Mouse (Mus musculus) gonadal fat pad, adult 2 months (tissue): ENCODE measurements at regions not wholly inside any gene's neighbourhood (a gene's known extent, or its start where the extent isn't known, plus 50 kb on each side); places are given as distances from the start of the nearest gene placed in this dataset.

Experiments
- DNase-seq: peaks from one replicate; pipeline ENCODE4 v3.0.0-alpha.2; 2012; ENCODE audit warnings: low read depth

DNA sequence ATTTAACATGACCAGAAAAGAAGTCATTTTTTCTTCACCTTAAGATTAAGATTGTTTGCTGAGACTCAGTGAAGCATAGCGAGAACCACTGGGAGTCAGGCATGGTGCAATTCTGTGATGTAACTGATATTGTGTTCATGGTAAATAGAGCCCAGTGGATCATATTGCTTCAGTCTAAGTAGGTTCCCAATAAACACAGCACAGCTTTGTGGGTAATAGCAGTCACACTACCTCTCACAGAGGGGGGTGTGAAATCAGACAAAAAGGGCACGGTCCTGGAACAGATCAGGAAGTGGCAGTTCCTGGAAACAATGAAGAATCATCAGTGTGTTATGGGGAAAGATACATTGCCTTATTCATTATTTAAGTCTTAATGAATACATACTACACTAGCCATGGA is 84.1 kb upstream of the Nampt start:
- DNase-seq = no peak

GRCm38 (mm10) chr12:32741465-32741864 is 77.9 kb upstream of the Nampt start:
- DNase-seq = no peak

GRCm38 (mm10) chr12:32757441-32758119 is 61.8 kb upstream of the Nampt start:
- peak; percentile 88 for DNase-seq

- no peak for DNase-seq
Measured at GRCm38 (mm10) chr12:32758150-32758549, 61.2 kb upstream of the Nampt start.

GRCm38 (mm10) chr12:32760627-32761026 is 58.7 kb upstream of the Nampt start:
- no peak for DNase-seq

- no peak for DNase-seq
Measured at GRCm38 (mm10) chr12:32761055-32761454, 58.3 kb upstream of the Nampt start.

GRCm38 (mm10) chr12:32764271-32764670 is 55.1 kb upstream of the Nampt start:
- DNase-seq = no peak

GRCm38 (mm10) chr12:32764747-32765146 is 54.6 kb upstream of the Nampt start:
- DNase-seq = no peak

GRCm38 (mm10) chr12:32765861-32766260 is 53.5 kb upstream of the Nampt start:
- peak; percentile 92 for DNase-seq

DNA sequence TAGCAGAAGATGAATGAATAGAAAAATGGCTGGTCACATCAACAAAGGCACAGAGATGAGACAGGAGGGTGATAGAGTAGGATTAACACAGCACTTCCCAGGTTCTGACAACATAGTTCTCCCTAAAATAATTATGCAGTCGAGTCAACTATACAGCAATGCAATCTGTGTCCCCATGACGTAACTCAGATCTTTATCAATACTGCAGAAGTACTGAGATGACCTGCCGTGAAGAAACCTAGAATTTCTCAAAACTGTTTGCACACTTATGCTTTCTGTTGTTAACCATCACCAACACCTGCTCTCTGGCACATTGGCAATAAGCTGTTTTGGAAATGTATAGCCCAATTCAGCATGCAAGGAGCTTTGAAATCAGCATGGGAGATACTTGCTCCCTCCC is 52.8 kb upstream of the Nampt start:
- DNase-seq = peak; percentile 63

- peak; percentile 86 for DNase-seq
Measured at GRCm38 (mm10) chr12:32767206-32768081, 51.9 kb upstream of the Nampt start.

DNA sequence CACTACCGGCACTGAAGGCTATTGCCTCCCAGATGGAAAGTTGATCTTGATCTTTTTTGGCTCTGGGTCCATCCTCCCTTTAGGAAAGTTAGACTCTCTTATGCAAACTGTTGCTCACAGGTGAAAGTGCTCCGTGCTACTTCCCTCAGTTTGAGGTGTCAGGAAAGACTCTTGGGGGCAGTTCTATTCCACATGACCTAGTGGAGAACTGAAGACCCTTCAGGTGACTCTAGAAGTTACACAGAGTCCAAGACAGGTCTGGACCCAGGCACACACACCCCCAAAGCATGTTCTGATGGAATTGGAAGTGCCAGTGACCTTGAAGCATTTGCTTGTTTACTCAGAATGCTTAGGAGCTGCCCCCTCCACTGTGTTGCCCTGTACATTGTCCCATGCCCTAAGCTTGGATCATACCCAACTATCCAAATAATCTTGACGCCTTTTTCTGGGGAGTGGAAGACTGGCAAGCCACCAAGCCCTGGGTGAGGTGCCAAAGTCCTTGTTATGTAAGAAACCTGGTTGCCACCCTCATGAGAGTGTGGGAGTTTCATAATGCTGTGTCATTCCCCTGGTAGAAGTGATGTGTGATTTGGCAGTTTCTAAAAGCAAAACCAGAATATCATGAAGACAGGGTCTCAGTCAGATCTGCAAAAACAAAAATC is 51.1 kb upstream of the Nampt start:
- peak; percentile 56 for DNase-seq

GRCm38 (mm10) chr12:32768744-32769535 is 50.4 kb upstream of the Nampt start:
- DNase-seq = no peak
